Mouse (Mus musculus) midbrain, postnatal 0 days (tissue): ENCODE measurements around the gene Gm14214. TPM values are rescaled to one million over a fixed set of nuclear protein-coding genes. Genes with fewer than 3 reads are reported as not detected.

Source experiments
- ATAC-seq: fragments of 200-750 bp; cut with Nextera tagmentation; 2 replicates; pipeline ENCODE4 v1.8.0; 2017; ENCODE audit warnings: moderate number of reproducible peaks, mild to moderate bottlenecking, moderate TSS enrichment, moderate library complexity; ENCODE audit not compliant: low FRiP score
- DNase-seq: peaks from one replicate; pipeline ENCODE4 v3.0.0-alpha.2; 2015; ENCODE audit warnings: low spot score
- H3K27ac ChIP-seq: fragments of 300-500 bp; sonication (generic); 2 replicates; pipeline ENCODE4 v1.5.1; 2014; ENCODE audit warnings: low read depth, mild to moderate bottlenecking, low read length, mixed read lengths
- H3K27me3 ChIP-seq: fragments of 300-500 bp; sonication (generic); 2 replicates; pipeline ENCODE4 v1.6.1; 2014; ENCODE audit warnings: low read length, control low read depth, mixed read lengths; ENCODE audit not compliant: insufficient read depth
- H3K36me3 ChIP-seq: fragments of 300-500 bp; sonication (generic); 2 replicates; pipeline ENCODE4 v1.6.1; 2014; ENCODE audit warnings: low read length, control low read depth, mixed read lengths; ENCODE audit not compliant: insufficient read depth
- H3K4me1 ChIP-seq: fragments of 300-500 bp; sonication (generic); 2 replicates; pipeline ENCODE4 v1.6.1; 2014; ENCODE audit warnings: mild to moderate bottlenecking, control low read depth, antibody characterized with exemption, low read length, mixed read lengths; ENCODE audit not compliant: insufficient read depth
- H3K4me2 ChIP-seq: fragments of 300-500 bp; sonication (generic); 2 replicates; pipeline ENCODE4 v1.6.1; 2014; ENCODE audit warnings: low read depth, mild to moderate bottlenecking, low read length, mixed read lengths; ENCODE audit not compliant: poor library complexity, severe bottlenecking
- H3K4me3 ChIP-seq: fragments of 300-500 bp; sonication (generic); 2 replicates; pipeline ENCODE4 v1.5.1; 2014; ENCODE audit warnings: low read depth, mild to moderate bottlenecking, low read length, moderate library complexity
- H3K9ac ChIP-seq: fragments of 300-500 bp; sonication (generic); replicated peaks from 2 replicates; pipeline ENCODE4 v1.6.1; 2014; ENCODE audit warnings: mild to moderate bottlenecking, low read length, moderate library complexity, mixed read lengths; ENCODE audit not compliant: poor library complexity, severe bottlenecking
- H3K9me3 ChIP-seq: fragments of 300-500 bp; sonication (generic); 2 replicates; pipeline ENCODE4 v1.6.1; 2016; ENCODE audit warnings: low read length, control low read depth
- CTCF ChIP-seq: IDR thresholded peaks from 2 replicates; pipeline ENCODE4 v1.5.1; 2016; ENCODE audit warnings: antibody characterized with exemption, mild to moderate bottlenecking
- WGBS: fragments of 180-500 bp; shearing (Covaris S2); extraction: QIAGEN DNeasy Blood & Tissue Kit; methylation state at CpG from one replicate; pipeline ENCODE4 v1.1.7; 2014; 5-methylcytosine and 5-hydroxymethylcytosine counted together
- polyA plus RNA-seq: library from polyadenylated mRNA; unstranded; fragments of >200 nt; fragmentation: Nextera tagmentation; extraction: Ambion mirVana; gene quantifications from 2 replicates; pipeline ENCODE4 v1.2.1, GENCODE M21; 2015
- total RNA-seq: library from RNA; depleted of rRNA; stranded (reverse); fragments of >200 nt; gene quantifications from 2 replicates; pipeline ENCODE4 v1.2.3, GENCODE M21; 2014

Gene Gm14214
- total and polyA plus RNA-seq, 2 experiments from 2014 or later: not detected

- under 1% methylated on average over 68 of the region's 89 CpGs for WGBS
- Histone ChIP-seq H3K27ac (peak within 1 kb of the TSS; percentile 92), H3K4me2 (peak within 1 kb of the TSS; percentile 91), H3K36me3 (no peaks in the 10 kb centered on the region), H3K27me3 (no peaks in the 10 kb centered on the region), H3K4me3 (peak within 1 kb of the TSS; percentile 97), H3K4me1 (peaks cover 14% of the 10 kb centered on the region; the same call in 1 of the 2 replicates), H3K9me3 (no peaks in the 10 kb centered on the region), H3K9ac (peak within 1 kb of the TSS; percentile 84)
- ATAC-seq: peak; percentile 94
- TF ChIP-seq CTCF: peak; percentile 33
- DNase-seq: peak; percentile 97
Observed at GRCm38 (mm10) chr2:154790656-154791483, 21.0 kb upstream of the Gm14214 start, which contains the start of the genes Raly and a. Gene Raly, plus strand, starts transcription at chr2:154791096. Gene a, plus strand, starts transcription at chr2:154791402.

GRCm38 (mm10) chr2:154789977-154790655 lies 20.3 kb upstream of the Gm14214 start:
- H3K27ac ChIP-seq: peak overlapping the region; percentile 92
- peak overlapping the region; percentile 91 for H3K4me2 ChIP-seq
- ATAC-seq (no peak), DNase-seq (no peak)
- H3K9me3 ChIP-seq: no peaks in the 10 kb centered on the region
- no peaks in the 10 kb centered on the region for H3K27me3 ChIP-seq
- peaks cover 14% of the 10 kb centered on the region; the same call in 1 of the 2 replicates for H3K4me1 ChIP-seq
- WGBS: 4% methylated on average over 14 of the region's 14 CpGs
- peak overlapping the region; percentile 97 for H3K4me3 ChIP-seq
- H3K9ac ChIP-seq: peak overlapping the region; percentile 84; the same call in 1 of the 2 replicates
- no peak for TF ChIP-seq CTCF
- no peaks in the 10 kb centered on the region for H3K36me3 ChIP-seq

GRCm38 (mm10) chr2:154789381-154789780 lies 19.6 kb upstream of the Gm14214 start:
- no peak for ATAC-seq

GRCm38 (mm10) chr2:154786776-154787175 lies 16.9 kb upstream of the Gm14214 start:
- no peak for TF ChIP-seq CTCF
- Histone ChIP-seq H3K4me2 (no peak overlapping the region), H3K9me3 (no peaks in the 10 kb centered on the region), H3K27ac (no peak overlapping the region), H3K36me3 (no peaks in the 10 kb centered on the region), H3K4me3 (no peak overlapping the region), H3K4me1 (no peaks in the 10 kb centered on the region), H3K27me3 (no peaks in the 10 kb centered on the region), H3K9ac (no peak overlapping the region)
- ATAC-seq: no peak
- 71% methylated on average over 11 of the region's 11 CpGs for WGBS
- no peak for DNase-seq

More at GRCm38 (mm10) chr2:154789381-154789780, 19.6 kb upstream of the Gm14214 start:
- peaks cover 14% of the 10 kb centered on the region; the same call in 1 of the 2 replicates for H3K4me1 ChIP-seq
- no peak for TF ChIP-seq CTCF
- no peaks in the 10 kb centered on the region for H3K27me3 ChIP-seq
- no peaks in the 10 kb centered on the region for H3K9me3 ChIP-seq
- WGBS: 65% methylated on average over 6 of the region's 6 CpGs
- H3K4me2 ChIP-seq: no peak overlapping the region
- no peak for DNase-seq
- H3K27ac ChIP-seq: no peak overlapping the region
- H3K36me3 ChIP-seq: no peaks in the 10 kb centered on the region
- H3K4me3 ChIP-seq: no peak overlapping the region
- no peak overlapping the region for H3K9ac ChIP-seq

GRCm38 (mm10) chr2:154786187-154786586 lies 16.4 kb upstream of the Gm14214 start:
- H3K27ac ChIP-seq: no peak overlapping the region
- WGBS: 39% methylated on average over 3 of the region's 3 CpGs
- H3K4me1 ChIP-seq: no peaks in the 10 kb centered on the region
- TF ChIP-seq CTCF: 0 out of 2 replicates have a peak, but pooled peaks have one; percentile 8
- H3K9ac ChIP-seq: no peak overlapping the region
- H3K4me3 ChIP-seq: no peak overlapping the region
- no peaks in the 10 kb centered on the region for H3K9me3 ChIP-seq
- H3K27me3 ChIP-seq: no peaks in the 10 kb centered on the region
- H3K4me2 ChIP-seq: no peak overlapping the region
- H3K36me3 ChIP-seq: no peaks in the 10 kb centered on the region
- DNase-seq (no peak), ATAC-seq (no peak)
